Mouse (Mus musculus): Measurements from ENCODE around the gene Slc22a4. TPM values are rescaled to one million over a fixed set of nuclear protein-coding genes. Genes with fewer than 3 reads are reported as not detected.

Gene Slc22a4
- polyA plus RNA-seq, 1 experiment: not detected

Other genes with a start within 250 kb of the Slc22a4 start
- not detected in 2 replicates for gene Gm12216, start 168.8 kb downstream of the Slc22a4 start, polyA plus RNA-seq (2011; ENCODE audit: insufficient read length, low read depth, missing spikeins)
- 7.1 and 7.2 TPM in 2 replicates for gene Slc22a5, start 136.4 kb downstream of the Slc22a4 start, polyA plus RNA-seq (2011; ENCODE audit: insufficient read length, low read depth, missing spikeins)
- gene Slc22a21, start 47.8 kb downstream of the Slc22a4 start, polyA plus RNA-seq (2011; ENCODE audit: insufficient read length, low read depth, missing spikeins): 7.1 and 7.5 TPM in 2 replicates
- 18.3 and 20.0 TPM in 2 replicates for gene Pdlim4, start 40.9 kb upstream of the Slc22a4 start, polyA plus RNA-seq (2011; ENCODE audit: insufficient read length, low read depth, missing spikeins)
- gene P4ha2, start 72.0 kb upstream of the Slc22a4 start, polyA plus RNA-seq (2011; ENCODE audit: insufficient read length, low read depth, missing spikeins): 76.7 and 86.7 TPM in 2 replicates
- not detected in 2 replicates for gene Csf2, start 221.6 kb upstream of the Slc22a4 start, polyA plus RNA-seq (2011; ENCODE audit: insufficient read length, low read depth, missing spikeins)
- not detected in 2 replicates for gene Il3, start 239.2 kb upstream of the Slc22a4 start, polyA plus RNA-seq (2011; ENCODE audit: insufficient read length, low read depth, missing spikeins)